ENCODE assay signal across 20 mouse cellular contexts in genomic region chr7:130205140-130205539, GRCm38 (mm10).
DNase-seq lines count a peak whose midpoint lies in the region; ATAC-seq and TF ChIP-seq lines count a peak whose summit lies in the region.
"Had no signal": no experiment of that assay in that cellular context is flagged by ENCODE, and none has a peak within 500 bp of the region (broad histone marks: within the 10 kb centered on the region; RNA-seq: fewer than 3 reads in every experiment).

No protein-coding gene starts in this region.

- no peak for TF ChIP-seq CTCF in liver, postnatal 0 days (IDR thresholded peaks at IDR 0.05; ENCODE audit: low read depth)

- TF ChIP-seq POLR2A in limb, embryonic 14.5 days (IDR thresholded peaks at IDR 0.05; ENCODE audit: borderline replicate concordance, extremely low read depth, insufficient read depth, insufficient read length), result no peak

- ATAC-seq in kidney, embryonic 15.5 days (replicated peaks; ENCODE audit: low FRiP score), result no peak
- ATAC-seq in embryonic facial prominence, embryonic 13.5 days (ENCODE audit: insufficient number of reproducible peaks, insufficient read depth, low FRiP score, low TSS enrichment, low read depth), result no peak
- peak; percentile 31; the same call in 1 of the 2 replicates for ATAC-seq in limb, embryonic 14.5 days (ENCODE audit: low FRiP score, low read depth)
- ATAC-seq in liver, postnatal 0 days, result no peak
- no peak for ATAC-seq in hindbrain, embryonic 13.5 days (ENCODE audit: low FRiP score)
- ATAC-seq: forebrain, embryonic 16.5 days; hindbrain, postnatal 0 days; intestine, postnatal 0 days had no signal

- no peaks in the 10 kb centered on the region for H3K9me3 ChIP-seq in kidney, embryonic 15.5 days (replicated peaks)
- no peaks in the 10 kb centered on the region for H3K9me3 ChIP-seq in embryonic facial prominence, embryonic 10.5 days
- H3K9me3 ChIP-seq in embryonic facial prominence, embryonic 13.5 days, result no peaks in the 10 kb centered on the region
- no peaks in the 10 kb centered on the region for H3K9me3 ChIP-seq in limb, embryonic 14.5 days (ENCODE audit: control insufficient read depth, low read length)
- no peaks in the 10 kb centered on the region for H3K9me3 ChIP-seq in liver, postnatal 0 days (ENCODE audit: low read length)
- no peaks in the 10 kb centered on the region for H3K9me3 ChIP-seq in hindbrain, embryonic 13.5 days
- H3K9me3 ChIP-seq: heart, embryonic 12.5 days; liver, embryonic 13.5 days; neural tube, embryonic 15.5 days had no signal

- no peak overlapping the region for H3K4me3 ChIP-seq in kidney, embryonic 15.5 days (replicated peaks)
- H3K4me3 ChIP-seq in embryonic facial prominence, embryonic 10.5 days, result no peak overlapping the region
- H3K4me3 ChIP-seq in embryonic facial prominence, embryonic 13.5 days, result no peak overlapping the region
- H3K4me3 ChIP-seq in limb, embryonic 14.5 days (replicated peaks; ENCODE audit: low read length), result no peak overlapping the region
- H3K4me3 ChIP-seq in liver, postnatal 0 days (ENCODE audit: low read depth, low read length), result no peak overlapping the region
- no peak overlapping the region for H3K4me3 ChIP-seq in hindbrain, embryonic 13.5 days
- H3K4me3 ChIP-seq: heart, embryonic 12.5 days; liver, embryonic 13.5 days; myocyte; neural tube, embryonic 15.5 days had no signal

- peaks cover 66% of the 10 kb centered on the region for H3K4me1 ChIP-seq in kidney, embryonic 15.5 days
- peaks cover 49% of the 10 kb centered on the region for H3K4me1 ChIP-seq in embryonic facial prominence, embryonic 10.5 days
- H3K4me1 ChIP-seq in embryonic facial prominence, embryonic 13.5 days, result peaks cover 70% of the 10 kb centered on the region
- H3K4me1 ChIP-seq in limb, embryonic 14.5 days (ENCODE audit: control insufficient read depth, insufficient read depth, low read length), result peaks cover 50% of the 10 kb centered on the region
- no peaks in the 10 kb centered on the region for H3K4me1 ChIP-seq in liver, postnatal 0 days (ENCODE audit: insufficient read depth)
- peaks cover 21% of the 10 kb centered on the region for H3K4me1 ChIP-seq in hindbrain, embryonic 13.5 days (replicated peaks)
- H3K4me1 ChIP-seq: liver, embryonic 13.5 days had no signal

- WGBS in kidney, embryonic 15.5 days, result 77% methylated on average over 7 of the region's 7 CpGs
- 84% methylated on average over 7 of the region's 7 CpGs for WGBS in embryonic facial prominence, embryonic 10.5 days
- WGBS in embryonic facial prominence, embryonic 13.5 days, result 38% methylated on average over 7 of the region's 7 CpGs
- WGBS in limb, embryonic 14.5 days, result 42% methylated on average over 7 of the region's 7 CpGs
- WGBS in liver, postnatal 0 days (ENCODE audit: insufficient replicate concordance), result 77% methylated on average over 7 of the region's 7 CpGs
- 86% methylated on average over 7 of the region's 7 CpGs for WGBS in hindbrain, embryonic 13.5 days

- no peak overlapping the region for H3K9ac ChIP-seq in kidney, embryonic 15.5 days
- H3K9ac ChIP-seq in embryonic facial prominence, embryonic 13.5 days, result no peak overlapping the region
- H3K9ac ChIP-seq in limb, embryonic 14.5 days (ENCODE audit: low read depth, low read length, severe bottlenecking), result no peak overlapping the region
- H3K9ac ChIP-seq in liver, postnatal 0 days (replicated peaks), result no peak overlapping the region
- H3K9ac ChIP-seq in hindbrain, embryonic 13.5 days, result no peak overlapping the region
- H3K9ac ChIP-seq: heart, embryonic 12.5 days; liver, embryonic 13.5 days; neural tube, embryonic 15.5 days had no signal

- no peaks in the 10 kb centered on the region for H3K27me3 ChIP-seq in kidney, embryonic 15.5 days
- no peaks in the 10 kb centered on the region for H3K27me3 ChIP-seq in embryonic facial prominence, embryonic 10.5 days (replicated peaks; ENCODE audit: low read depth, poor library complexity, severe bottlenecking)
- no peaks in the 10 kb centered on the region for H3K27me3 ChIP-seq in embryonic facial prominence, embryonic 13.5 days
- no peaks in the 10 kb centered on the region for H3K27me3 ChIP-seq in limb, embryonic 14.5 days (ENCODE audit: control insufficient read depth, insufficient read depth, low read length)
- no peaks in the 10 kb centered on the region for H3K27me3 ChIP-seq in liver, postnatal 0 days (ENCODE audit: insufficient read depth, low read length)
- H3K27me3 ChIP-seq in hindbrain, embryonic 13.5 days, result no peaks in the 10 kb centered on the region
- H3K27me3 ChIP-seq: heart, embryonic 12.5 days; liver, embryonic 13.5 days; neural tube, embryonic 15.5 days had no signal

- TF ChIP-seq EP300 in liver, postnatal 0 days (IDR thresholded peaks at IDR 0.05; ENCODE audit: low read depth), result no peak

- peak overlapping the region; percentile 77; the same call in 1 of the 2 replicates for H3K27ac ChIP-seq in kidney, embryonic 15.5 days
- H3K27ac ChIP-seq in embryonic facial prominence, embryonic 10.5 days (replicated peaks), result peak overlapping the region; percentile 37; the same call in 1 of the 2 replicates
- peak overlapping the region; percentile 89 for H3K27ac ChIP-seq in embryonic facial prominence, embryonic 13.5 days
- peak overlapping the region; percentile 83 for H3K27ac ChIP-seq in limb, embryonic 14.5 days (replicated peaks; ENCODE audit: low read depth, low read length)
- H3K27ac ChIP-seq in liver, postnatal 0 days (ENCODE audit: low read depth), result no peak overlapping the region
- no peak overlapping the region for H3K27ac ChIP-seq in hindbrain, embryonic 13.5 days
- H3K27ac ChIP-seq: hindbrain, postnatal 0 days; liver, embryonic 13.5 days; neural tube, embryonic 15.5 days had no signal

- no peak for DNase-seq in kidney, postnatal 25 days
- DNase-seq in embryonic facial prominence, embryonic 10.5 days (ENCODE audit: low spot score), result no peak
- peak; percentile 25 for DNase-seq in limb, embryonic 14.5 days (ENCODE audit: low spot score)
- DNase-seq in liver, postnatal 0 days, result no peak
- DNase-seq: adrenal gland, adult 2 months; cerebellum, adult 9-10 months; heart, postnatal 14 days; kidney, postnatal 14 days; liver, embryonic 13.5 days; midbrain, embryonic 14.5 days; spleen, adult 18-20 months had no signal

- H3K4me2 ChIP-seq in kidney, embryonic 15.5 days, result no peak overlapping the region
- peak overlapping the region; percentile 37 for H3K4me2 ChIP-seq in embryonic facial prominence, embryonic 13.5 days
- H3K4me2 ChIP-seq in limb, embryonic 14.5 days (replicated peaks; ENCODE audit: low read depth, low read length, severe bottlenecking), result peak overlapping the region; percentile 5; the same call in 1 of the 2 replicates
- H3K4me2 ChIP-seq in liver, postnatal 0 days (ENCODE audit: low read depth, low read length), result no peak overlapping the region
- H3K4me2 ChIP-seq in hindbrain, embryonic 13.5 days, result no peak overlapping the region
- H3K4me2 ChIP-seq: heart, embryonic 12.5 days; liver, embryonic 13.5 days; neural tube, embryonic 15.5 days had no signal

- peaks cover 19% of the 10 kb centered on the region for H3K36me3 ChIP-seq in kidney, embryonic 15.5 days
- peaks cover 46% of the 10 kb centered on the region for H3K36me3 ChIP-seq in embryonic facial prominence, embryonic 10.5 days (replicated peaks)
- peaks cover 27% of the 10 kb centered on the region for H3K36me3 ChIP-seq in embryonic facial prominence, embryonic 13.5 days
- peaks cover 16% of the 10 kb centered on the region for H3K36me3 ChIP-seq in limb, embryonic 14.5 days (ENCODE audit: control insufficient read depth, insufficient read depth, low read length)
- no peaks in the 10 kb centered on the region for H3K36me3 ChIP-seq in liver, postnatal 0 days (replicated peaks; ENCODE audit: insufficient read depth, low read length)
- no peaks in the 10 kb centered on the region for H3K36me3 ChIP-seq in hindbrain, embryonic 13.5 days
- H3K36me3 ChIP-seq: heart, embryonic 12.5 days; liver, embryonic 13.5 days; neural tube, embryonic 15.5 days had no signal

Comparison
In these comparisons a context has a peak if more than half of its experiments do, and no peak if none do; other contexts are left out.
1. H3K27ac ChIP-seq: peak in kidney, embryonic 15.5 days (single experiment), embryonic facial prominence, embryonic 10.5 days (single experiment), embryonic facial prominence, embryonic 13.5 days (single experiment) and limb, embryonic 14.5 days (single experiment); none in liver, postnatal 0 days (single experiment) and hindbrain, embryonic 13.5 days (single experiment).
2. H3K4me2 ChIP-seq: peak in embryonic facial prominence, embryonic 13.5 days (single experiment) and limb, embryonic 14.5 days (single experiment); none in kidney, embryonic 15.5 days (single experiment), liver, postnatal 0 days (single experiment) and hindbrain, embryonic 13.5 days (single experiment).